Mouse (Mus musculus): ENCODE results near the gene Slfnl1.
A peak's percentile ranks its signal among the peaks of the same experiment; 100 is the strongest.

Slfnl1 gene

GRCm38 (mm10) chr4:120531986-120532385, at the start of gene Slfnl1:
TSS of gene Slfnl1 (plus strand) at chr4:120532231.
- no peak for DNase-seq (ENCODE audit: low read depth)

- DNase-seq (ENCODE audit: low read depth), result no peak
Observed at GRCm38 (mm10) chr4:120487707-120488106, 44.3 kb upstream of the Slfnl1 start.

- DNase-seq (ENCODE audit: low read depth), result no peak
Observed at GRCm38 (mm10) chr4:120506955-120507354, 25.1 kb upstream of the Slfnl1 start.

GRCm38 (mm10) chr4:120511203-120511602, 20.8 kb upstream of the Slfnl1 start:
- no peak for DNase-seq (ENCODE audit: low read depth)

GRCm38 (mm10) chr4:120514366-120514765, 17.7 kb upstream of the Slfnl1 start:
- DNase-seq (ENCODE audit: low read depth), result no peak

GRCm38 (mm10) chr4:120516491-120516890, 15.5 kb upstream of the Slfnl1 start:
- DNase-seq (ENCODE audit: low read depth), result no peak

- DNase-seq (ENCODE audit: low read depth), result no peak
Observed at GRCm38 (mm10) chr4:120516907-120517306, 15.1 kb upstream of the Slfnl1 start.

- DNase-seq (ENCODE audit: low read depth), result no peak
Observed at GRCm38 (mm10) chr4:120517335-120517734, 14.7 kb upstream of the Slfnl1 start.

GRCm38 (mm10) chr4:120521761-120522160, 10.3 kb upstream of the Slfnl1 start:
- no peak for DNase-seq (ENCODE audit: low read depth)

GRCm38 (mm10) chr4:120522351-120522750, 9.7 kb upstream of the Slfnl1 start:
- DNase-seq (ENCODE audit: low read depth), result no peak

GRCm38 (mm10) chr4:120523092-120523491, 8.9 kb upstream of the Slfnl1 start:
- DNase-seq (ENCODE audit: low read depth), result peak; percentile 9

- DNase-seq (ENCODE audit: low read depth), result no peak
Observed at GRCm38 (mm10) chr4:120528171-120528570, 3.9 kb upstream of the Slfnl1 start.

- DNase-seq (ENCODE audit: low read depth), result no peak
Observed at GRCm38 (mm10) chr4:120538664-120539063, 6.6 kb downstream of the Slfnl1 start.

- no peak for DNase-seq (ENCODE audit: low read depth)
Observed at GRCm38 (mm10) chr4:120544896-120545295, 12.9 kb downstream of the Slfnl1 start.

GRCm38 (mm10) chr4:120556592-120556991, 24.6 kb downstream of the Slfnl1 start:
- no peak for DNase-seq (ENCODE audit: low read depth)

GRCm38 (mm10) chr4:120565726-120566125, 33.7 kb downstream of the Slfnl1 start:
- no peak for DNase-seq (ENCODE audit: low read depth)

- DNase-seq (ENCODE audit: low read depth), result no peak
Observed at GRCm38 (mm10) chr4:120568005-120568404, 36.0 kb downstream of the Slfnl1 start.

- no peak for DNase-seq (ENCODE audit: low read depth)
Observed at GRCm38 (mm10) chr4:120569025-120569424, 37.0 kb downstream of the Slfnl1 start.

GRCm38 (mm10) chr4:120569486-120570437, 37.7 kb downstream of the Slfnl1 start, which contains the start of gene Ctps:
TSS of gene Ctps (minus strand) at chr4:120570276.
- peak; percentile 79 for DNase-seq (ENCODE audit: low read depth)

GRCm38 (mm10) chr4:120570438-120571069, 38.5 kb downstream of the Slfnl1 start:
- no peak for DNase-seq (ENCODE audit: low read depth)

GRCm38 (mm10) chr4:120571070-120571464, 39.0 kb downstream of the Slfnl1 start:
- no peak for DNase-seq (ENCODE audit: low read depth)

GRCm38 (mm10) chr4:120571691-120572090, 39.7 kb downstream of the Slfnl1 start:
- no peak for DNase-seq (ENCODE audit: low read depth)

GRCm38 (mm10) chr4:120580894-120581293, 48.9 kb downstream of the Slfnl1 start:
- DNase-seq (ENCODE audit: low read depth), result no peak

All from c-Kit-positive CD71-negative TER-119-negative erythroid progenitor cells, embryonic 14.5 days (primary cell).